Mouse (Mus musculus): ENCODE measurements around the gene Kl. TPM values are rescaled to one million over a fixed set of nuclear protein-coding genes. Genes with fewer than 3 reads are reported as not detected.

Gene Kl
- polyA plus RNA-seq, 1 experiment from 2014 or later: 0.25 TPM

DNA sequence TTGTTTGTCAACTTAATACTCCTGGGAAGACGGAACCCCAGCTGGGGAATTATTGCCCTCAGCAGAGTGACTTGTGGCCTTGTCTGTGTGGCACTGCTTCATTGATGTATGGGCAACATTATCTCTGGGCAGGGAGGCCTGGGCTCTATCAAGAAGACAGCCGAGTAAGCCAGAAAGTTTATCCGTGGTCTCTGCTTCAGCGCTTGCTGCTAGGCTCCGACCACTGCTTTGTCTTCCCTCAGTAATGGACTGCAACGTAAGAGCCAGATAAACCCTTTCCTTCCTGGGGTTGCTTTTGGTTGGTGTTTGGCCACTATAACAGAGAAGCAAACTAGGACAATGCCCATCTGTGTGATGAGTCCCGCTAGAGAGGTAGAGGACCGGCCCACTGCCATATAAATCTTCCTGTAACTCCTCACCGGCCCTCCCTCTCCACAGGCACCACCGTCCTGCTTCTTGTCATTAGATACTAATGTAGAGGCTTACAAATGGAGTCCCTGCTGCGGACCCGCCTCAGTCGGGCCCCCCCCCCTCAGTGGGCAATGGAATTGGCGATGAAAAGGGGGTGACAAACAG, 25.1 kb downstream of the Kl start:
- Histone ChIP-seq H3K9ac (ENCODE audit: low read length) (no peak overlapping the region), H3K4me1 (replicated peaks; ENCODE audit: control insufficient read depth, insufficient read depth, low read length) (no peaks in the 10 kb centered on the region), H3K9me3 (ENCODE audit: control insufficient read depth, low read length) (peaks cover 4% of the 10 kb centered on the region; the same call in 1 of the 2 replicates), H3K4me3 (ENCODE audit: low read length) (no peak overlapping the region), H3K27me3 (ENCODE audit: control insufficient read depth, insufficient read depth, low read depth, low read length) (no peaks in the 10 kb centered on the region), H3K4me2 (ENCODE audit: low read depth, low read length) (no peak overlapping the region), H3K36me3 (ENCODE audit: control insufficient read depth, insufficient read depth, low read length) (no peaks in the 10 kb centered on the region), H3K27ac (ENCODE audit: low read length) (no peak overlapping the region)
- WGBS: 57% methylated on average over 14 of the region's 14 CpGs
- ATAC-seq (ENCODE audit: low read depth): peak; percentile 76

DNA sequence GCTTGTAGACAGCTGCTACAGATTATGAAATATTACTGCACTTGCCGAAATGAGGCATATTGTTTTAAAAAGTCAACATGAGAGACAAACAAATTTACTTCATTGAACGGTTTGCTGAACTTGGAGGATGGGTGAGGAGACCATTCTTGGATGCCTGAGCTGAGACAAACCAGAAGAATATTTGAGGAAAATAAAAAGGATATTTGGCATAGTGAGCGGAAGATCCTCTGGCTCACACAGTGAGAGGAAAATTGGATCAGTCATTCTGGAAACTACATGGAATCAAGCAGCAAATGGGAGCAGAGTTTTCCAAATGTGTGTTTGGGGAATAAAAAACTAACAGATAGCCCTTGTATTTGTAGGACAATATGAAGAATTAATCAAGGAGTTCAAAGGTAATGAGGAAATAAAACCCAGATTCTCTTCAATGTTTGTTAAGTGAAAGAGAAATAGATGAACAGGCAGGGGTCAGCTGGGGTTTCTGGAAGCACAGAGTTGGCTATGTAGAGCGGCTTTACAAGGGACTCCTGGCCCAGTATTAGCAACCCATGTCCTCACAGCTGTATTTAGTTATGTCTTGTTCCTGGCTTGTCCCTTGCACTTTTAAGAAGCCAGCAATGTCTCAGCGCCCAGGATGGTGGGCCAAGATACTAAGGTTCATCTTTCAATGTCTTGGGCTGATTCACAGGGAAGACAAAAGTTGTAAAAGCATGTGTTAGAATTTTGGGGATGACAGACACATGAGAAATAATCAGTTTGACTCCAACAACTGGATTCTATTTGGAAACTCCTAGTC, 27.1 kb downstream of the Kl start:
- ATAC-seq (ENCODE audit: low read depth): peak; percentile 38; the same call in 1 of the 2 replicates
- no peak overlapping the region for H3K4me2 ChIP-seq (ENCODE audit: low read depth, low read length)
- H3K27ac ChIP-seq (ENCODE audit: low read length): no peak overlapping the region
- H3K4me3 ChIP-seq (ENCODE audit: low read length): no peak overlapping the region
- H3K4me1 ChIP-seq (replicated peaks; ENCODE audit: control insufficient read depth, insufficient read depth, low read length): no peaks in the 10 kb centered on the region
- no peak overlapping the region for H3K9ac ChIP-seq (ENCODE audit: low read length)
- WGBS: 61% methylated on average over 5 of the region's 5 CpGs
- no peaks in the 10 kb centered on the region for H3K36me3 ChIP-seq (ENCODE audit: control insufficient read depth, insufficient read depth, low read length)
- H3K9me3 ChIP-seq (ENCODE audit: control insufficient read depth, low read length): peaks cover 4% of the 10 kb centered on the region; the same call in 1 of the 2 replicates
- H3K27me3 ChIP-seq (ENCODE audit: control insufficient read depth, insufficient read depth, low read depth, low read length): no peaks in the 10 kb centered on the region

DNA sequence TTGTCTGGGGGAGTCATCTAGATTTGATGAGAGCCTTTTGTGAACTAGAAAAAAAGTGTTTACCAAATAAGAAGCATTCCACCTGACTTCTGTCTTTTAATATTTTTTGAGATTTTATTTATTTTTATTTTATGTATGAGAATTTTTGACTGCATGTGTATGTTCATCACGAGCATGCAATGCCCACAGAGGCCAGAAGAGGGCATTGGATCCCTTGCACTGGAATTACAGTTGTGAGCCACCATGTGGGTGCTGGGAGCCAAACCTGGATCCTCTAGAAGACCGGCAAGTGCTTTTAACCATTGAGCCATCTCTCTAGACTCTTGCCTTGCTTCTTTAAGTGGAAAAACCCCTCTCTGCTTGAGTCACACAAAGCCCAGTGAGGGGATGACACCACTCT, 29.7 kb downstream of the Kl start:
- Histone ChIP-seq H3K9ac (ENCODE audit: low read length) (no peak overlapping the region), H3K4me1 (replicated peaks; ENCODE audit: control insufficient read depth, insufficient read depth, low read length) (no peaks in the 10 kb centered on the region), H3K27me3 (ENCODE audit: control insufficient read depth, insufficient read depth, low read depth, low read length) (no peaks in the 10 kb centered on the region), H3K27ac (ENCODE audit: low read length) (no peak overlapping the region), H3K4me3 (ENCODE audit: low read length) (no peak overlapping the region), H3K36me3 (ENCODE audit: control insufficient read depth, insufficient read depth, low read length) (no peaks in the 10 kb centered on the region), H3K9me3 (ENCODE audit: control insufficient read depth, low read length) (peaks cover 4% of the 10 kb centered on the region; the same call in 1 of the 2 replicates), H3K4me2 (ENCODE audit: low read depth, low read length) (no peak overlapping the region)
- ATAC-seq (ENCODE audit: low read depth): no peak
- 86% methylated on average over 2 of the region's 2 CpGs for WGBS

DNA sequence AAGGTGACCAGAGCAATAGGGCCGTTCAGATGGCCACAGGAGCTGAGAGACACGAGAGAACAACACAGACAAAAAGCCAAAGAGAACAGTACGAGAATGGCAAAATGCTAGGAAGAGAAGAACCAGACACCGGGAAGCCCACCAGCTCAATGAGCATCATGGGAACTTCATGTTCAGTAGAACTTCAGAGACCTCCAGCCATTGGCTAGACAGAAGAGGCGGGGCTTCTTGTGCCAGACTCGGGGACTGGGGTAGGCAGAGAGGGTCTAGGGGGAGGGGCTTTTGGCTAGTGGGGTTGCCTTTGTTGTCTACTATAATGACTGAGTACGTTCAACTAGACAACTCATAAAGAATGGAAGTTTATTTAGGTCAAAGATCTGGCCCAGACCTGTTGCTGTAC, 41.7 kb downstream of the Kl start:
- no peak overlapping the region for H3K9ac ChIP-seq (ENCODE audit: low read length)
- H3K4me3 ChIP-seq (ENCODE audit: low read length): no peak overlapping the region
- no peaks in the 10 kb centered on the region for H3K9me3 ChIP-seq (ENCODE audit: control insufficient read depth, low read length)
- H3K4me1 ChIP-seq (replicated peaks; ENCODE audit: control insufficient read depth, insufficient read depth, low read length): no peaks in the 10 kb centered on the region
- no peak overlapping the region for H3K4me2 ChIP-seq (ENCODE audit: low read depth, low read length)
- no peaks in the 10 kb centered on the region for H3K36me3 ChIP-seq (ENCODE audit: control insufficient read depth, insufficient read depth, low read length)
- WGBS: 84% methylated on average over 7 of the region's 7 CpGs
- no peak overlapping the region for H3K27ac ChIP-seq (ENCODE audit: low read length)
- ATAC-seq (ENCODE audit: low read depth): no peak
- no peaks in the 10 kb centered on the region for H3K27me3 ChIP-seq (ENCODE audit: control insufficient read depth, insufficient read depth, low read depth, low read length)

DNA sequence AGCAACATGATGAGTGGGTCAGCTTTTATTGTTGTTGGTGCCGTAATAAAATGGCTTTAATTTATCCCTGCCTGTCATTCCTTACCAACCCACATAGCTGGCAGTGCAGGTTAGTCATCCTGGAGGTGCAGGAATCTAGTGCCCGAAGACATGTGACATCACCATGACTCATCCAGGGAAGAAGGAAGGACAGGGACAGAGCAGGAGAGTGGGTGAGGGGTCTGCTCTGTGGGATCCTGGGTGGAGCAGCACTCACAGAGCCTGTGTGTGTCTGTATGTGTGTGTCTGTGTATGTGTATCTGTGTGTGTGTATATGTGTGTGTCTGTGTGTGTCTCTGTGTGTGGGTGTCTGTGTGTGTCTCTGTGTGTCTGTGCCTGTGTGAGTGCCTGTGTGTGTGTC, 44.2 kb downstream of the Kl start:
- Histone ChIP-seq H3K4me2 (ENCODE audit: low read depth, low read length) (no peak overlapping the region), H3K4me1 (replicated peaks; ENCODE audit: control insufficient read depth, insufficient read depth, low read length) (no peaks in the 10 kb centered on the region), H3K36me3 (ENCODE audit: control insufficient read depth, insufficient read depth, low read length) (no peaks in the 10 kb centered on the region), H3K27me3 (ENCODE audit: control insufficient read depth, insufficient read depth, low read depth, low read length) (no peaks in the 10 kb centered on the region), H3K27ac (ENCODE audit: low read length) (no peak overlapping the region), H3K9ac (ENCODE audit: low read length) (no peak overlapping the region), H3K4me3 (ENCODE audit: low read length) (no peak overlapping the region), H3K9me3 (ENCODE audit: control insufficient read depth, low read length) (no peaks in the 10 kb centered on the region)
- ATAC-seq (ENCODE audit: low read depth): no peak
- 67% methylated on average over 2 of the region's 2 CpGs for WGBS

DNA sequence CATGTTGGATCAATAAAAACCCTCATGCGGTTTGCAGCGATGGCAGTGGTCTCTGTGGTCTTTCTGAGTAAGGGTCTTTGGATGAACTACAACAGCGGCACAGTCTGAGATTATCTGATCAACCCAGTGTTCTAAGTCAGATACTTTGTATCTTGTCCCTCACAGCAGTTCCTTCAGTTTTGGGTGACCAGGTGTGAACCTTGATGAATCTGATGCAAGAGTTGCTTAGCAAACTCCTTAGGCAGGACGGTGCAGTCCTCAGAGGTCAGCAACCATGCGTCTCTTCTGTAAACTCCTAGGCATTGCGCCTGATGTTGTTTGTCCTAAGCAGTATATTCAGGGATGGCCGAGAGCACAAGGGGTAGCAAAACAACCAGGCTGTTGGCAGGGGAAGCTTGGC, 48.7 kb downstream of the Kl start:
- no peaks in the 10 kb centered on the region for H3K4me1 ChIP-seq (replicated peaks; ENCODE audit: control insufficient read depth, insufficient read depth, low read length)
- H3K9me3 ChIP-seq (ENCODE audit: control insufficient read depth, low read length): no peaks in the 10 kb centered on the region
- no peak overlapping the region for H3K27ac ChIP-seq (ENCODE audit: low read length)
- no peak overlapping the region for H3K9ac ChIP-seq (ENCODE audit: low read length)
- H3K27me3 ChIP-seq (ENCODE audit: control insufficient read depth, insufficient read depth, low read depth, low read length): no peaks in the 10 kb centered on the region
- 81% methylated on average over 7 of the region's 7 CpGs for WGBS
- no peaks in the 10 kb centered on the region for H3K36me3 ChIP-seq (ENCODE audit: control insufficient read depth, insufficient read depth, low read length)
- ATAC-seq (ENCODE audit: low read depth): no peak
- H3K4me2 ChIP-seq (ENCODE audit: low read depth, low read length): no peak overlapping the region
- H3K4me3 ChIP-seq (ENCODE audit: low read length): no peak overlapping the region

DNA sequence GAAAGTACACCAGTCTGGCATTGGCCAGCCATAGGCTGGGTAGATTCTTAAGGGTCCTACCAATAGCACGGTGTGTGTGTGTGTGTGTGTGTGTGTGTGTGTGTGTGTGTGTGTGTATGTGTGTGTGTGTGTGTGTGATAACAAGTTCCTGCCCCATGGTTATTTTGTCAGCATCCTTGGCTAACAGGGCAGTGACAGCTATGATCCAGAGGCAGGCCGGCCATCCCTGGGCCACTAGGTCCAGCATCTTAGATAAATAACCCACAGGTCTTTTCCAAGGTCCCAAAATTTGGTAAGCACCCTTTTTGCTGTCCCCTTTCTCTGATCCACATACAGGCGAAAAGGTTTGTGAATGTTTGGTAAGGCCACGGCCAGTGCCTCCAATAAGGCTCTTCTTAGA, 49.6 kb downstream of the Kl start:
- Histone ChIP-seq H3K27ac (ENCODE audit: low read length) (no peak overlapping the region), H3K4me3 (ENCODE audit: low read length) (no peak overlapping the region), H3K4me1 (replicated peaks; ENCODE audit: control insufficient read depth, insufficient read depth, low read length) (no peaks in the 10 kb centered on the region), H3K27me3 (ENCODE audit: control insufficient read depth, insufficient read depth, low read depth, low read length) (no peaks in the 10 kb centered on the region), H3K9ac (ENCODE audit: low read length) (no peak overlapping the region), H3K9me3 (ENCODE audit: control insufficient read depth, low read length) (no peaks in the 10 kb centered on the region), H3K36me3 (ENCODE audit: control insufficient read depth, insufficient read depth, low read length) (no peaks in the 10 kb centered on the region), H3K4me2 (ENCODE audit: low read depth, low read length) (no peak overlapping the region)
- no peak for ATAC-seq (ENCODE audit: low read depth)
- WGBS: 96% methylated on average over 4 of the region's 4 CpGs

DNA sequence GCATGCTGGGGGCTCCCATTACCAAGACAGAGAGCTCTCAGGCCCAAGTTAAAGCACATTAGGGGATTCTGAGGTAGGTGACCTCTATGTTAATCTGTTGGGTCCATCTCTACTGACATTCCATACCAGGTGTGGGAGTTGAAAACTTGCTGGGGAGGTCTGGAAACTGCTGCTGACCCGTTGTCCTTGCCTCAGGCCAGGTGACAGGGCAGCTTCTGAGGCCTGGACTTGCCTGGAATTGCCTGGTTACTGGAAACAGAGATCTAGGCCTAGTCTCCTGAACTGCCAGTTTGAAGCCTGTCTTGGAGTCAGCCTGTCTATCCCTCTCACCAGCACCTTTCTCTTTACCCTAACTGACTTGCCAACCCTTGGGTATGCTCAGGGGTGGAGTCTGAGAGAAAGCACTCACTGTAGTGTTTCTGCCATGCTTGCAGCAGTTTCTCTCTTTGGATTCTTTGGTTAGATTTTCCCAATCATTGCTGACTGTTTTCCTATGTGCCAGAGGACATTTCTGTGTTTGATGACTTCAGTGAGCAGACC, 51.9 kb downstream of the Kl start:
- no peaks in the 10 kb centered on the region for H3K4me1 ChIP-seq (replicated peaks; ENCODE audit: control insufficient read depth, insufficient read depth, low read length)
- H3K27ac ChIP-seq (ENCODE audit: low read length): no peak overlapping the region
- H3K9me3 ChIP-seq (ENCODE audit: control insufficient read depth, low read length): no peaks in the 10 kb centered on the region
- H3K9ac ChIP-seq (ENCODE audit: low read length): no peak overlapping the region
- H3K36me3 ChIP-seq (ENCODE audit: control insufficient read depth, insufficient read depth, low read length): no peaks in the 10 kb centered on the region
- 88% methylated on average over 1 of the region's 1 CpGs for WGBS
- H3K4me2 ChIP-seq (ENCODE audit: low read depth, low read length): no peak overlapping the region
- no peaks in the 10 kb centered on the region for H3K27me3 ChIP-seq (ENCODE audit: control insufficient read depth, insufficient read depth, low read depth, low read length)
- ATAC-seq (ENCODE audit: low read depth): no peak
- H3K4me3 ChIP-seq (ENCODE audit: low read length): no peak overlapping the region

DNA sequence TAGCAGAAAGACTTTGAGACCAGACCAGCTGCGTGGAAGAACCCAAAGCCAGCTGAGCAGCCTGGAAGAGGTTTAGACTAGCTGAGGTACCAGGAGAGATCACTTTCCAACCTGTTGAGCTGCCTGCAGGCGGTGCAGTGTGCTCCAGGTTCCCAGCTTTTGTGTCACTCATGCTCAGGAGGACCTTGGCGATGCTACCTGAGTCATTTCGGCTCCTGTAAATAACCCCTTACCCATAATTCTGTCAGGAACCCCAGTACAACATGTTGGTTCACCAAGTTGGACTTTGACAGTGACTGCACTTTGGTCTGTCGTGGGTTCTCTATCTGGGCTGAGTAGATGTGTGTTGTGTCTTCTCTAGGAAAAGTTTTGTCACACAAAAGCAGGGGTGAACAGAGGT, 66.0 kb downstream of the Kl start:
- WGBS: 71% methylated on average over 5 of the region's 5 CpGs
- Histone ChIP-seq H3K36me3 (ENCODE audit: control insufficient read depth, insufficient read depth, low read length) (no peaks in the 10 kb centered on the region), H3K9ac (ENCODE audit: low read length) (no peak overlapping the region), H3K27me3 (ENCODE audit: control insufficient read depth, insufficient read depth, low read depth, low read length) (no peaks in the 10 kb centered on the region), H3K4me3 (ENCODE audit: low read length) (no peak overlapping the region), H3K4me1 (replicated peaks; ENCODE audit: control insufficient read depth, insufficient read depth, low read length) (peaks cover 7% of the 10 kb centered on the region), H3K9me3 (ENCODE audit: control insufficient read depth, low read length) (peaks cover 7% of the 10 kb centered on the region), H3K4me2 (ENCODE audit: low read depth, low read length) (no peak overlapping the region), H3K27ac (ENCODE audit: low read length) (no peak overlapping the region)
- ATAC-seq (ENCODE audit: low read depth): no peak
